Mouse (Mus musculus) embryo, embryonic 9.5 days (tissue): ENCODE data around the gene Sh3pxd2a.
A peak's percentile ranks its signal among the peaks of the same experiment; 100 is the strongest.

Experiments
- DNase-seq: peaks from one replicate; pipeline ENCODE4 v3.0.0-alpha.2; 2017; ENCODE audit errors: extremely low spot score

The Sh3pxd2a gene

DNA sequence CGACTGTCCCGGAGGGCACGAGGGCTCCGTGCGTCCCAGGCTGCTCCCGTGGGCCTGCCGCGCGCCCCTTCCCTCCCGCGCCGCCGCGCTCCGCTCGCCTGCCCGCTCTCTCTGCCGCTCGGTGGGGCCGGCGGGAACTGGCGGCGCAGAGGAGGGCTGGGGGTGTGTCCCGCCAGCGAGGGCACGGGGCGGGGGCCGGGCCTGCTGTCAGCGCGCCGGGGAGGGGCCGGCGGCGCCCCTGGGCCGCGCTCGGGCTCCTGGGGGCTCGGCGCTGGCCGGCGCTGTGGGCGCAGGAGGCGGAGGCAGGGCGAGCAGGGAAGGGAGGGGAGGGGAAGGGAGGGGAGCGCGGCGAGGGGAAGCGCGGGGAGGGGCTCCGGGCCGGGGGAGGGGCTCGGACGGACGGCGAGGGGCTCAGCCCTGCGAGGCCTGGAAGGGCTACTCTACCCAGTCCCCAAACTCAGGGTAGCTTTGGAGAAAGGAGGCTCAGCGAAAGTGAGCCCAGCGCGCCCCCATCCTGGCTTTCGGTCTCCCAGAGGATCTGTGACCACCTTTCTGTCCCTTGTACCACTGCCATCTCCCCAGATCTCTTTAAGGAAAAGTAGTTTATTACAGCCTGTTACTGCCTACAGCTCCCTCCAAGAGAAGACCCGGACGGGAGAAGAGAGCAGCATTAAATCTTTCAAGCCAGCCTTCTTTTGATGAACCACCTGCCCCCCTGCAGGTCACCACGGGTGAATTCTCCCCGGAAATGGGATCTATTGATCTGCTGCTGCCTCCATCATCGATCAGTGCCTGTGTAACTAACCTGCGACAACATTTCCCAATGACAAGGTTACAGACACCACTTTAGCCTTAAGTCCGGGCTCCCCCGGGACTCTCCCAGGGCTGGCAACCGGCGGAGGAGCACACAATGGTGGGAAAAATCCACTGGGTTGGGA, at the start of gene Sh3pxd2a:
Gene Sh3pxd2a (minus strand): TSS at position 98 of the 938 bp plus-strand sequence.
- DNase-seq: peak; percentile 88

DNA sequence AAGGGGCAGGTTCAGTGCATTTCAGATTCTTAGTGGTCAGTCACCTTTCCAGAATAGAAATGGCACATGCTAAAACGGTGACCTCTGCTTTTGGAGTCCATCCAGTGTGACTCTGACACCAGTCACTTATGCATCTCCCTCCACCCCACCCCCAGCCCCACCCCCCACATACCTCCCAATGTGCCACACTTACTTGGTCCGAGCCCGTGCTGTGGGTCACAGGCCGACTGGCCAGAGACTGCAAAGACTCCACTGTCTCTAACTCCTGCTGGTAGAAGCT, 49.4 kb upstream of the Sh3pxd2a start:
- DNase-seq: no peak

DNA sequence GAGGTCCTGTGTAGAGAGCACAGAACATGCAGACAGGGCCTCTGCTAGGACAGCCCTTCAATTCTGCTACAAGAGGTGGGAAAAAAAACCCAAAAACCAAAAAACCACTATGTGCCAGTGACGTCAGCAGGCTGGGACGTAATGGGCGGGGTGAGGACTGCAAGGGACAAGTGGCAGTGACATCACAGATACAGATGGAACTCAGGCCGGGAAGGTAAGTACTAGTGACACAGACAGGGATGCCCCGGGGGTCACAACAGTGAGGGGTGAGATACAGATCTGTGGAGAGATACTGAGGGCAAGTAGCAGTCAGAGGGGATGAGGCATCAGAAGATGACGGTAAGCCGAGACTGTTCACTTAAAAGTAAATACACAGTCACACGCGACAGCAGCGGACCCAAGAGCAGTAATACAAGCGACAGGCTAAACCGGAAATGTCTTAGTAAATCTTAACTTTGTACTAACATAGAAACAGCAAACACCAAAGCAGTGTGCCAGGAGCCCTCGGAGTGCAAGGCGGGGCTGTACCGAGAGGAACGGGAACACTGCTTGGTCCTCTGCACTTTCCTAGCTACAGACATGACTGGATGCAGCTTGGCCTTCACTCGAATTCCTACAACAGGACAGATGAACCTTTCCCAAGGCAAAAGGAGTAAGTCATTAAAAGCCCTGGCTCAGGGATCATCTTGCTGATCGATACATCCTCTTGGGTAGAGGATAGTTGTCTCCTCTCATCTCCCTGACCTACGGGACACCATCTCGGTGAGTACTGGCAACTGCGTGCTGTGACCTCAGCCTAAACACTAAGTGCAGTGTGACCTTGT, 48.8 kb upstream of the Sh3pxd2a start:
- DNase-seq: no peak

DNA sequence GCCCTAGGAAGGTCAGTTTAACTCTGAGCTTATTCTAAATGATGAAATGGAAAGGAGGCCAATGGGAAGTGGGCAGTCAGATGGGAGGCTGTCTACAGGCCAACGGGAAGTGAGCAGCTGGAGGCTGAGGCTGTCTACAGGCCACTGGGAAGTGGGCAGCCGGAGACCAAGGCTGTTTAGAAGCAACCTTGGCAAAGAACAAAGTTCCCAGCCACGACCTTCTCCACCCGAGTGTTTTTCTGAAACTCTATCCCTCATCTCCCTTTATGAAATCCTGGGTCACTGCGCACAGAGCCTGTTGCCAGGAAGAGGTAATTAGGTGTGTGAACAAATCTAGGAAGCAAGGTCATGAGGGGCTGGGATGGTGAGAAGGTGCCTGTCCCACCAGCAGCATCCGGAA, 47.8 kb upstream of the Sh3pxd2a start:
- DNase-seq: no peak

DNA sequence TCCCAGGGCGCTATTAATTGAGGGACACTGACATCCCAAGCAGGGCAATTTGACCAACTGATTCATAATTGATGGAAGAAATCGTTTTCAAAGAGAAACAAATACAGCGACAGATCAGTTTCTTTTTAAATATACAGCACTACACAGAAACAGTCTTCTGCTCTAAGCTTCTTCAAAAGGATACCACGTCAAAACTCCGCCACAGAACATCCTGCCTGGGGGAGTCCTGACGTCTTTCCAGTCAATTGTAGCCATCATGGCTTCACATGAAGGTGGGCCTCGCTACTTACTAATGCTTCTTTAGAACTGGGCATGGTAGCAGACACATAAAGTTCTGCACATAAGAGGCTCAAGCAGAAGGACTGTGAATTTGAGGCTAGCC, 47.1 kb upstream of the Sh3pxd2a start:
- DNase-seq: no peak

DNA sequence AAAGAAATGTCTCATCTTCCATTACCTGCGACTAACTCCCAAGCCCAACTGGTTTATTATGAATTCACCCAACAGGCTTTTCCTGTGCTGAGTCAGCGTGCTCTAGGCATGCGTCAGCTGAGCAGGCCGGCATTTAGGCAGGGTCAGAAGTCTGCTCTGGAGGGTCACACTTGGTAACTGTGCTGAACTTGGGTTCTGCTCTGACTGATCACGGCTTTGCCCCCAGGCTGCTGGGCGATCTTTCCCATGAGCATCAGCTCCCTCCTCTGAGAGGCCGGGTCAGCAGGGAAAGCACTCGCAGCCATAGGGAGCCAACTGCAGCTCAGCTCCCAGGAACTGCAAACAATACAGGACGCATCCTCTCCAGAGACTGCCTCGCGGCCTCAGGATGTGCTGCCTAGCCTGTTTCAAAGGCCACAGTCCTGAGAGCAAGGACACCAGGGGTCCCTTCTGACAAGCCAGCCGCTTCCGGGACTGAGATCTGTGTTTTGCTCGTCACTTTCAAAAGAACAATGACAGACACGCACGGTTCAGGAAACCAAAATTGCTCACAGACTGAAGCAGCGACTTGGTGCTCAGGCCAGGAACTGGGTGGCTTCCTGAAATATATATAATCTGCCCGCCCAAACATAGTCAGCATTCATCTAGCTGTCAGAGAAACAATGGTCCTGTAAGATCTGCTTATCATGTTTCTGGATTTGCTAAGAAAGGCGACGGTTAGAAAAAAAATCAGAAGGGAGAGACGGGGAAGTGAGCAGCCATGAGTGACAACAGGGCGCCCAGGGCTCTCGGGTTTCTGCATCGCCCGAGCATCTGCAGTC, 46.5 kb upstream of the Sh3pxd2a start:
- no peak for DNase-seq

DNA sequence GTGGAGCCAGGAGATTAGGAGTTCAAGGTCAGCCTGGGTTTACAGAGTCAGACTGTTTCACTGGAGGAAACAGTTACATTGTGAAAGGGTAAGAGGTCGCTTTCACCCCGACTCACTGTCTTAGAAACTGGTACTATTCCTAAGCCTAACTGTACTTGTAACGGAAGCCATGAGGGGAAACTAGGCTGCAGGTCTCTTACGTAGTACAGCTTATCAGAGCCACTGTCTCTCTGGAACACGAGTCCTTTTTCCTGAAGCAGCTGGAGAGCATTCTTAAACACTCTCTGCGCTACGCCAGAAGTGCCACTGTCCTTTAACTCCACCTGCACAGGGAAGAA, 45.9 kb upstream of the Sh3pxd2a start:
- no peak for DNase-seq

DNA sequence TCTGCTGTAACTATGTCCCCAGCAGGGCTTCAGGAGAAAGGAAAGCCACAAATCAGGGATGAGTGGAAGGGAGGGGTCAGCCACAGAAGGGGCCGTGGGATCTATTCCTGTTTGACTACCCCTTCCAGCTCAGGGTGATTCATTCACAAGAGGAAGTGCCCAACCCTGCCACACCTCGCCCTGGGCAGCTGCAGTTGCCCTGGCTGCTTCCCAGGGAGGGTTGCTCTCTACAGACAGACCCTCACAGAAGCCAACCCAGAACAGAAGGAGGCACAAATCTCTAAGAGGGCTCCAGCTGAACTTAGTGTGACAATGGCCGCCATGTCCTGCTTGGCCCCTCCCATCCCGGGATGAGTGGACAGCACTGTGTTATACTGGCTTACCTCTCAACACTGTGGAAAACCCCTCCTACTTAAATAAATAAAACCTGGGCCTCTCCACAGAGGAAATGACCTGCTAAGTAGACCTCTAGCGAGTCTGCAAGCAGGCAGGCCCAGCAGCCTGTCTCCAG, 44.6 kb upstream of the Sh3pxd2a start:
- no peak for DNase-seq

DNA sequence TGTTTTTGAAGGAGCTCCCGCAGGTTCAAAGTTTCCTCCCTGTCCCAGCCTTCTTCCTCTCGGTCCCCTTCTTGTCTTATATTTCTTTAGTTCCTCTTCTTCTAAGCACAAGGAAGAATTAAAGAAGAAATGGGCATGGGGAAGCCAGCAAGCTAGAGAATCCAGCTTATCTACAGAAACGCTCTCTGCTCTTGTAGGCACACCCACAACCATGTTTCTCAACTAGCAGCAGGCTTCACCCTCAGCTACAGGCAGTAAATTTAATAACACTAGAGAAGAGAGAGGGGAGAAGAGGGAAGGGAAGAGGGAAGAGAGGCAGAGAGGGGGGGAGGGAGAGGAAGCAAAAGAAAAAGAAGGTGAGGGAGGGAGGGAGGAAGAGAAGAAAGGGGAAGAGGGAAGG, 44.0 kb upstream of the Sh3pxd2a start:
- DNase-seq: no peak

DNA sequence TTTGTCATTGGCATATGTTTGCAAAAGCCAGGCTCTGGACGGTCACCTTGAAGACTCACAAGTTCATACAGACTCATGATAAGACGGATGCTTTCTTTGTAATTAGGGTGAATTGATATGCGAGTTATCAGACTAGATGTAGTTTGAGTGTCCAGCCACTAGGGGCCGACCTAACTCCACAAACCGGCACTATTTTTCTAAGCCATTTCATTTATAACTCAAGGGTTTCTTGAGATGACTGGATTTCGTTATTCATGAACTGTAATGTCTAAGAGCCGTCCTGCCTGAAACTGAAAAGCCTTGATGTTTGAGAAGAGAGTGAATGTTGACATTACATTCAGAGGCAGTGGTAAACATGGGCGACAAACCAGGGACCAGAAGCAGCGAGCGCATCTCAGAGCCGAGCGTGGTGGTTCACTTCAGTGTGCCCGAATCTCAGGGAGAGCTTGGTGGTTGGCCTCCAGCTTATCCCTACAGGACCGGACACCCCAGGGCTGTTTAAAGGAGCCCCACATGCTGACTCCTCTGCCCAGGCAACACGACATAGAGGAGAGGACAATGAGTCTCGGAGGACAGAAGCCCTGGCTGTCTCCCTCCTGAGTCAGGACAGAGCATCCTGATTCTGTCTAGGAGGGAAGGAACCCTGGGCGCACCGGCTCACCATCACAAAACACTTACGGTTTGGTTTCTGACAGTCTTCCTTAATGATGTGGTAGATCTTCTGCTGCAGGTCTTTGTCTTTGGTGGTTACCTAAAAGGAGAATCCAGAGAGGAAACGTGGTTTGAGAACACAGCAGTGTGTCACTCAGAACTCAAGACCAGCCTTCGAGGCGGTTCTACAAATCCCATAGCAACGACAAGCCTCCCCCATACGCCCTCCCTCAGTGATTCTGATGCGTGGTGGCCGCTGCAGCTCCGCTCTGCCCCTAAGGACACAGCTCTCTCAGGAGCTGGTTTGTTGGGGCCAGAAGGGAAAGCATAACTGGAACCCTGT, 43.2 kb upstream of the Sh3pxd2a start:
- peak; percentile 57 for DNase-seq

DNA sequence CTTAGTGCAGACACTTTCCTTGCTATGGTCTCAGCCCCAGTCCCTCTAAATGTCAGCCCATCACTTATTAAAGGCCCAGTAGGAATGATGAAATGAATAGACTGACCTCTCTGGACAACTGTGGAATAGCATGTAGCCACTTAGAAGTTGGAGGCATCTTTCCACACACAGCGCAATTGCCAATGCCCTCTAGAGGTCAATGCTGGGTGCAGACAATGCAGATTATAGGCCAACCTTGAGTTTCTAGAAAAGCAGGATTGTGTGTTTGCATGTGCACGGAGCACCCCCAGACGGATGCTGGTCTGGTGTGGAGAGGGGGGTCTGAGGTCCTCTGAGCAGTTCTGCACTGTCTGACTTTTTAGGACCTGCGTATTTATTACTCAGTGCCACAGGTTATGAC, 39.4 kb upstream of the Sh3pxd2a start:
- DNase-seq: peak; percentile 55

DNA sequence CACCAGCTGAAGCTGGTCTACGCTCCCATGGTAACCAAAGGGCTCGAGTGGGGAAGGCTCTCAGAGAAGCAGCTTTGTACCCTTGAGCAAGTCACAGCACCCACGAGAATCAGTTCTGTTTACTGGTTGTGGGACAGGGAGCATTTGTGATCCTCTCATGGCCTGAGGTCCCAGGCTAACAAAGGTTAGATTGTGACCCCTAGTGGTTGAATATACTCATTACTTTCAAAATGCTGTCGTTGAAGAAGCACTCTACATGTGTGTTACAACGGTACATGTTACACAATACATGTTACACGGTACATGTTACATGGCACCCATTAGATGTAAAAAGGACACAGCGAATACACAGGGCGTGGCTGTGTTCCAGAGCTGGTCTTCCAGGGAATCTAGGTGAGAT, 38.4 kb upstream of the Sh3pxd2a start:
- DNase-seq: no peak

DNA sequence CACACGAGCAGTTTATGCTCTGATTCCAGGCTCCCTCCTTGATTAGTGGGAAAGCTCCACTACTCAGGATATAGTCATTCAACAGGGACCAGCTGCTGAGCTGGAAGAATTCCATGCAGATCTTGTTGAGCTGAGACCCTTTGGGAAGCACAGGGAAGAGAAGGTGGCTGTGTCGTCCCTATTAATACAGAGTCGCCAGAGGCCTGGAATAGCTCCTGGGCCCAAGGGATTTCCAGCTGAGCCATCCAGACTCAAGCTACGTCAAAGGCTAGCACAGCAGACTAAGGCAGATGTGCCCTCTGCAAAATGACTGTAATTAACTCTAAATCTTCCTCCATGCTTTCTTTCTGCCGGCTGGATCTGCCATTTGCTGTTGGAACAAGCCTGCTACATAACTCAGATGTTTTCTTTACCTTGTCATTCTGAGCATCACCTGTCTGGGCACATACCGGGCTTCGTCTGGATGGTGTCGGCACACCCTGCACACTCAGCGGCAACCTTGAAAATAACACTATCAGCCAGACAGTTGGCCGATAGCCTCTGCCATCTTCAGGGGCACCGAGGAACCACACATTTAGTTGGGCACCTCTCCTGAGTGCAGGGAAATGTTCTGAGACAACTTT, 36.3 kb upstream of the Sh3pxd2a start:
- DNase-seq: no peak

DNA sequence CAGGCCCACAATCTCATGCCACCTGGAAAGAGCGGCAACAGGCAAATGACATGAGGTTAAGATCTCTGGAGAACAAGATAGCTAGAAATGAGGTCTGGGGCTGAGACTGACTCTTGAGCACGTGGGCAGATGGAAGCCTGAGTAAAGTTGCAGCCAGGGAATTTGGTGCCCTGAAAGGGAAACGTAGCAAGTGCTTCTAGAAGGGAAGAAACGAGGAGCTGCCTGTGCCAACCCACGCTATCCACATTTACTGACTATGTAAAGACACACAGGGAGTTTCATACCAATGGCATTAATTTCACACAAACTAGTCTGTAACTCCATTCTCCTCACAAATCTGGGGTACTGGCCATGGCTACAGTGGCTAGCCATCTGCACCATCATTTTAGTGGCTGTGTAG, 35.6 kb upstream of the Sh3pxd2a start:
- no peak for DNase-seq

DNA sequence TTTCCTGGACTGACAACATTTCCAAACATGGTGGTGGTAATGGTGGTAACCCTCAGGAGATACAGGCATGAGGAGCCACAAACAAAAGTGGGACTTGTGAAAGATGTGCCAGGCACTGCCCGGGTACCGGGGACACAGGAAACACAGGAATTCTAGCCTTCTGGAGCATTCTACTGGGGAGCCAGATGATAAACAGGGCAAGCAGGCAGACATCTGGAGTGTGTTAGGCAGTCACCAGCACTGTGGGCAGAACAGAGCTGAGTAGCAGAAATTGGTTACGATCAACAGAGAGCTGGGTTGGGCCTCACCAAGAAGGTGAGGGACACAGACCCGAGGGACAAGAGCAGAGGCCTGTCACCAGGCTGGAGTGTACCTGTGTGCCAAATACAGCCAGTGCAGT, 34.7 kb upstream of the Sh3pxd2a start:
- DNase-seq: no peak

DNA sequence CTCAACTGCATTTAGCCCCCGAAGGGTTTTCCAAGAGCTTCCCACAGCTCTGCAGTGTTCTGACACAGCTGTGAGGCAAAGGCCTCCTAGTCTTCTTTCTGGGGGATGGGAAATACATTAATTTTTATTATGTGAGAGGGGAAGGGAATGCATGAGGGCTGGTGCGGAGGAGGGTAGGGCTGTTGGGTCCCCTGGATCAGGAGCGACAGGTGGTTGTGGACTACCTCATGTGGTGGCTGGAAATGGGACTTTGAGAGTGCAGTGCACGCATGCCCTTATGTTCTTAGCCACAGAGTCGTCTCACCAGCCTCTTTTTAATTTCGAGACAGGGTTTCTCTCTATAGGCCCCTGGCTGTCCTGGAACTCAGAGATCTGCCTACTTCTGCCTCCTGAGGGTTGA, 33.5 kb upstream of the Sh3pxd2a start:
- no peak for DNase-seq

DNA sequence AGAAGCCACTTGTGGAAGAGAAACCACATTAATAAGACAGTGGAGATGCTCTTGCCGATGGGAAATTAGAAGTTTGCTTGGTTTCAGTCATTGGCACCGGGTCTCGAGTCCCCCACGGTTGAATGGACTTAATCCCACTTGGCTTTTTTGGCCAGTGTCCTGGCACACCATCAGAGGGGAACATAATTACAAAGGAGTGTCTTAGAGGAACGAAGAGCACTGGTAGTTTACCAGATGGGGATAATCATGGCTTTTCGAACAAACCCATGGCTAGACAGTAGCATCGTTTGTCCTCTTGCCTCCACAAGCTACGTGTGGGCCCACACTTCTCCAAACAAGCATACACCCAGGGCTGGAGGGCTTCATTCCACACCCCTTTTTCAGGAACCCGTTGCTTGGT, 33.1 kb upstream of the Sh3pxd2a start:
- DNase-seq: no peak

DNA sequence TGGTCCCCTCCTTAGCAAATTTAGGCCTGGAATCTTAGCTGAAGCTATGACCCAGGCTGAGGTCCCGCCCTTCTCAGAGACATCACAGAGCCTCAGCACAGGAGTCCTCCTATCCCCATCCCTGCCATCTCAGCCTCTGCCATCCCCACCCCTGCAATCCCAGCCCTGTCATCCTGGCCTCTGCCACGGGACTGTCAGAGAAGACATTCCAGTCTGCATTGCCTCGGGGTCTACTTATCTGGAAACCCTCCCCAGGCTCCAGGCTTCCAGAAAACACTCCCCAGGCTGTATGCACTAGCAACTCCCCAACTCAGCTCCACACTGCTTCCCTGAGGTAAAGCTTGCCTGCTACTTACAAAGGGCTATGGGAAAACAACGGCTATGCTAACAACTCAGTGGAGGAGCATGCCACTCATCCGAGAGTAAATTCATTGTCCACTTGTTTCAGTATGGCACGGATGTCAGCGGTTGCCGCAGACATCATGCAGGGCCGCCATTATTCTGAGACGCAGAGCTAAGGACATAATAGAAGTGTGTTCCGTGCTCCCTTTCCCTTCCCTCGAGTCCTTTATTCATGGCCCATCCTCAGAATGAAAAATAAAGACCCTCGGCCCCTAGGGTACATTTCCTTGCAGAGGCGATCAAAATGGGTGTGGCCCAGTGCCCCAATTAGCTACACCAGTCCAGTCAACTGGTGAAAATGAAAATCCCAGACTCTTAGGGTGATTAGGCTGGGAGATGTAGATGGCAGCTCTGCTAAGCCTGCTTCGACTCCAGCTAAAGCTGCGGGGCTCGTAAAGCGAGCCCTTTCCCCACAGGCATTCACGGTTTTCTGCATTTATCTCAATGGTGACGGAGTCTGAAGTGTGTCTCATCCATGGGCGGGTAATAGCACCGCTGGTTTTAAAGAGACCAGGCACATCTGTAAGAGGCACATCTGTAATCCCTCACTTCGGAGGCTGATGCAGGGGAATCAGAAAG, 29.1 kb upstream of the Sh3pxd2a start:
- DNase-seq: no peak

DNA sequence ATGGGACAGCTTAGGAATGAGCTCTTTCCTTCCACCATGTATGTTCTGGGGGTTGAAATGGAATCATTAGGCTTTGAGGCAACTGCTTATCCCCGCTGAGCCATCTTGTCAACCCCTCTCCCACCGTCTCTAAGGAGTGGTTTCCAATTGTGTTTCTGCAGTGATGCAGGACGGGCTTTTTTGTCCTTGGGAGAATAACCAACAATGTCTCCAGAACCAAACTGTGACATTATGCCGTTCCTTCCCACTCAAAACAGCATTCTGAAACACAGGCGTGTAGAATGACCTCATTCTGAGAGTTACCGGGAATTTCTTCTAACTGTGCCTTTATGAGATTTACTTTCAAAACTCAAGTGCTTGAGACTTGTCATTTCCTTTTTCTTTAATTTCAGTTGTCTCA, 28.2 kb upstream of the Sh3pxd2a start:
- no peak for DNase-seq
